21 mouse cellular contexts compared by ENCODE assay signal in the genomic region with DNA sequence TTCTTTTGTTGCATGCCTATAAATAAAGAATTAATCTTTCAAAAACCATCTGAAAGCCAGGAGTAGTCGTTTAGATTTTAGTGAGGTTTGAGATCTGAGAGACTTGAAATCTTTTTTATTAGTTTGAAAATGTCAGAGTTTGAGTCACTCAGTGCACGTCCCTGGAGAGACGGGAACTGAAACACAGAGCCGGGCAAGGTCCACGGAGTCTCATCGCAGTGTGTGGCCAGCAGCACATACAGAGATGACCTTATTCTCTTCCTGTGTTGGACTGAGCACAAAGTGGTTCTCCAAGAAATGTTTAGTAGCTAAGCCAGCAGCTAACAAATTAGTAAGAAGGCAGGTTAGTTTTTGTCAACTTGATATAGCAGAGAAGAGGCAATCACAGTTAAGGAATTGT.
DNase-seq lines count a peak whose midpoint lies in the region; ATAC-seq and TF ChIP-seq lines count a peak whose summit lies in the region.
"Had no signal": no experiment of that assay in that cellular context is flagged by ENCODE, and none has a peak within 500 bp of the region (broad histone marks: within the 10 kb centered on the region; RNA-seq: fewer than 3 reads in every experiment).

No protein-coding gene starts in this region.

- H3K4me1 ChIP-seq in intestine, postnatal 0 days (replicated peaks; ENCODE audit: control insufficient read depth, insufficient read depth, low read length): no peaks in the 10 kb centered on the region
- no peaks in the 10 kb centered on the region for H3K4me1 ChIP-seq in intestine, embryonic 16.5 days (ENCODE audit: control insufficient read depth, insufficient read depth, low read length)
- H3K4me1 ChIP-seq: embryonic facial prominence, embryonic 12.5 days; forebrain, embryonic 15.5 days; heart, embryonic 10.5 days; intestine, embryonic 15.5 days had no signal

- no peak overlapping the region for H3K4me2 ChIP-seq in intestine, postnatal 0 days (replicated peaks; ENCODE audit: low read depth)
- no peak overlapping the region for H3K4me2 ChIP-seq in intestine, embryonic 16.5 days (ENCODE audit: low read depth, low read length)
- H3K4me2 ChIP-seq: embryonic facial prominence, embryonic 12.5 days; forebrain, embryonic 15.5 days; hindbrain, embryonic 14.5 days; intestine, embryonic 15.5 days had no signal

- 0 out of 2 replicates have a peak, but pooled peaks have one; percentile 56 for ATAC-seq in intestine, postnatal 0 days
- ATAC-seq in intestine, embryonic 16.5 days: no peak
- ATAC-seq: activated CD4-positive, CD25-positive, alpha-beta regulatory T cell, adult 4 months; forebrain, embryonic 15.5 days; intestine, embryonic 15.5 days; Patski had no signal

- H3K27me3 ChIP-seq in intestine, postnatal 0 days (replicated peaks; ENCODE audit: control insufficient read depth, insufficient read depth, low read length): no peaks in the 10 kb centered on the region
- H3K27me3 ChIP-seq in intestine, embryonic 16.5 days (replicated peaks; ENCODE audit: control insufficient read depth, insufficient read depth, low read length): no peaks in the 10 kb centered on the region
- H3K27me3 ChIP-seq: CH12.LX; embryonic facial prominence, embryonic 12.5 days; forebrain, embryonic 15.5 days; intestine, embryonic 15.5 days; Patski had no signal

- no peak for TF ChIP-seq CTCF in intestine, postnatal 0 days (IDR thresholded peaks at IDR 0.05; ENCODE audit: low read depth)

- H3K36me3 ChIP-seq in intestine, postnatal 0 days (ENCODE audit: control insufficient read depth, insufficient read depth): no peaks in the 10 kb centered on the region
- H3K36me3 ChIP-seq in intestine, embryonic 16.5 days (ENCODE audit: control insufficient read depth, insufficient read depth, low read length): no peaks in the 10 kb centered on the region
- H3K36me3 ChIP-seq: embryonic facial prominence, embryonic 12.5 days; forebrain, embryonic 15.5 days; heart, embryonic 10.5 days; intestine, embryonic 15.5 days had no signal

- no peak overlapping the region for H3K4me3 ChIP-seq in intestine, postnatal 0 days (ENCODE audit: low read depth, low read length)
- H3K4me3 ChIP-seq in intestine, embryonic 16.5 days (ENCODE audit: low read length): no peak overlapping the region
- H3K4me3 ChIP-seq: embryonic facial prominence, embryonic 12.5 days; forebrain, embryonic 15.5 days; heart, embryonic 10.5 days; intestine, embryonic 15.5 days had no signal

- peak; percentile 4 for DNase-seq in embryo, embryonic 11 days
- DNase-seq in embryo, embryonic 10 days (ENCODE audit: low spot score): no peak
- peak; percentile 56 for DNase-seq in adrenal gland, postnatal 10 days
- DNase-seq in adrenal gland, postnatal 36 days: peak; percentile 67 to 68
- no peak for DNase-seq in left cerebral cortex, postnatal 25 days (ENCODE audit: low spot score in 2 of 2)
- DNase-seq: cerebellum, adult 18-20 months; cerebellum, adult 9-11 months; cerebellum, postnatal 36 days; gastrocnemius, postnatal 36 days; heart, adult 11 months; kidney, adult 8-10 months had no signal

- H3K27ac ChIP-seq in intestine, postnatal 0 days (ENCODE audit: low read depth, low read length): no peak overlapping the region
- H3K27ac ChIP-seq in intestine, embryonic 16.5 days (ENCODE audit: low read length): no peak overlapping the region
- H3K27ac ChIP-seq: embryonic facial prominence, embryonic 12.5 days; forebrain, embryonic 15.5 days; heart, embryonic 10.5 days; hindbrain, embryonic 14.5 days; intestine, embryonic 15.5 days had no signal

- WGBS in intestine, postnatal 0 days: 41% methylated on average over 6 of the region's 6 CpGs
- 55% methylated on average over 6 of the region's 6 CpGs for WGBS in intestine, embryonic 16.5 days

- H3K9me3 ChIP-seq in intestine, postnatal 0 days (ENCODE audit: control insufficient read depth): no peaks in the 10 kb centered on the region
- no peaks in the 10 kb centered on the region for H3K9me3 ChIP-seq in intestine, embryonic 16.5 days (ENCODE audit: control insufficient read depth, low read length)
- H3K9me3 ChIP-seq: embryonic facial prominence, embryonic 12.5 days; forebrain, embryonic 15.5 days; heart, embryonic 10.5 days; intestine, embryonic 15.5 days had no signal

- intact Hi-C loops in left cerebral cortex, postnatal 25 days (cut with DNase I): no loop called here

- H3K9ac ChIP-seq in intestine, postnatal 0 days (ENCODE audit: low read depth, low read length): no peak overlapping the region
- H3K9ac ChIP-seq in intestine, embryonic 16.5 days (ENCODE audit: low read depth, low read length): no peak overlapping the region
- H3K9ac ChIP-seq: embryonic facial prominence, embryonic 12.5 days; forebrain, embryonic 15.5 days; hindbrain, embryonic 14.5 days; intestine, embryonic 15.5 days had no signal

Comparison
In these comparisons a context has a peak if more than half of its experiments do, and no peak if none do; other contexts are left out.
1. DNase-seq: peak in embryo, embryonic 11 days (single experiment), adrenal gland, postnatal 10 days (single experiment) and adrenal gland, postnatal 36 days (2 of 2); none in embryo, embryonic 10 days (single experiment) and left cerebral cortex, postnatal 25 days (0 of 2).